Mouse (Mus musculus): ENCODE data around the gene Olfr610.
"Not testable (repeated sequence)": the region's sequence is repeated elsewhere in the genome, so short reads cannot be mapped to it uniquely, and the experiment has no call there.

Olfr610 gene

DNA sequence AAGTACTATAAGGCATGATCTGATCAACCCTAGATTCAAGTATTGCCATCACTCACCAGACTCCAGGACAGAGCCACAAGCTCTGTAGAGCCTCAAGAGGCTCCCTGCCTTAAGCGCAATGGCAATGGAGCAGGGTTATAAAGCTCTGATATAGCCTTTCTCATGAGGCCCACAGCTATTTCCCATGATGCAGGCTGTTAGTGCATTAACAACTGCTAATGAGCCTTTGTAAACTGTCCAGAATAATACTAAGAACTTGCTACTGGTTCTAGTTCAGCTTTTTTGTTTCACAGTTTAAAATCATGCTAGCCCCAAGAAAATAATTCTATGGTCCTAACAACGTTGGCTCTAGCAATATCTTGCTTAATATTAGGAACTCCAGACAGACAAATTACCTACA lies at the start of gene Olfr610:
Gene Olfr610, minus strand, starts transcription at position 101 of the 400 bp plus-strand sequence.
- DNase-seq (ENCODE audit: extremely low spot score, low spot score): no peak

DNA sequence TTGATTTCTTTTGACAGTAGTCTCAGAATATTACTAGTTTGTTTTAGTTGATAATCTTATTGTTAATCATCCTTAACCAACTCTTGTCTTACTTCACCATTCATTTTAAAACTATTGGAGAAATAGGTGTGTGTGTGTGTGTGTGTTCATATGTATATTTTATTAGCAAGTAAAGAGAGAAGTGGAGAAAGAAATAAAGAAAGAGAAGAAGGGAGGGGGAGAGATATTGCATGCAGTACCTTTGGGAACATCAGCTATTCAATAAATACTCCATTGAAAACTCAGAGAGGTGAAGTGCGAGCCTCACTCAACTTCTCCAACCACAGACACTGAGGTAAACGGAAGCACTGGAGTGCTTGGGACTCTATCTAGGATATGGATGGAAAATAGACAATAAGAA lies 43.9 kb upstream of the Olfr610 start, which contains the start of gene Olfr615:
Gene Olfr615, plus strand, starts transcription at position 301 of the 400 bp plus-strand sequence.
- no peak for DNase-seq (ENCODE audit: extremely low spot score, low spot score)

DNA sequence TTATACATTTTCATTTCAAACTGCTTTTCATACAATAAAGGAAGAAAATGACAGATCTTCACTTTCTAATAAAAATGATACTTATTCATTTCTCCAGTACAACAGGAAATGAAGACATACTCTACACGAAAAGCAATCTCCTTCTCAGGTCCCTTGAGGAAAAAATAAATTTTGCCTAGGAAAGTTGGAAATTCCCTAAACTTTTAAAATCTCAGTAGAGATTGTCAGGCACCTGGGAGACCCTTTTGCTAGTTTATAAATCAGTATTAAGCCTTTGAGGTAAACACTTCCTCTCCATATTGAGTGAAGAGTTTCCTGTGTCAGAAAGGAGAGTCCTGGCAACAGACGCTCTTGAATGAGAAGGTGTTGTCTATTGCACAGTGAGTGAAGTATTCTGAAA lies 35.9 kb upstream of the Olfr610 start, which contains the start of gene Olfr613:
Gene Olfr613, plus strand, starts transcription at position 301 of the 400 bp plus-strand sequence.
- DNase-seq (ENCODE audit: extremely low spot score, low spot score): no peak

DNA sequence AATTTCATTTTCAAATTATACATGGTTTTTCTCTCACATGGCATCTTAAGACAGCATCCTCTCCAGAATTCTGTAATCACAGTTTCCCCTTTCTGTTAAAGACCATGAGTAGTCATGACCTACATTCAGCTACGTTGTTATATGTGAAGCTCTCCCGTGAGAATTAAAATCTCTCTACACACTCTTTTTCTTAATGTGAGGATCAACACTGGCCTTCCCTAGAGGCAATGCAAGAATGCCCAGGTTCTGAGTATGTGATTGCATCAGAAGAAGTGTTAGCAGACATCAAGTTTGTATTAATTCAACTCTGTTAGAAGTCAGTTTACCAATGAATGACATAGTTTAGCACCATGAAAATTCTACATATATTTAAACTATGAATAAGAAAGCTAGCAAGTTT lies 30.7 kb upstream of the Olfr610 start, which contains the start of gene Olfr612:
Gene Olfr612, minus strand, starts transcription at position 101 of the 400 bp plus-strand sequence.
- DNase-seq (ENCODE audit: extremely low spot score, low spot score): not testable (repeated sequence)

DNA sequence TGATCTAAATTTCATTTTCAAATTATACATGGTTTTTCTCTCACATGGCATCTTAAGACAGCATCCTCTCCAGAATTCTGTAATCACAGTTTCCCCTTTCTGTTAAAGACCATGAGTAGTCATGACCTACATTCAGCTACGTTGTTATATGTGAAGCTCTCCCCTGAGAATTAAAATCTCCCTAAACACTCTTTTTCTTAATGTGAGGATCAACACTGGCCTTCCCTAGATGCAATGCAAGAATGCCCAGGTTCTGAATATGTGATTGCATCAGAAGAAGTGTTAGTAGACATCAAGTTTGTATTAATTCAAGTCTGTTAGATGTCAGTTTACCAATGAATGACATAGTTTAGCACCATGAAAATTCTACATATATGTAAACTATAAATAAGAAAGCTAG lies 8.8 kb upstream of the Olfr610 start, which contains the start of gene Olfr611:
Gene Olfr611, minus strand, starts transcription at position 101 of the 400 bp plus-strand sequence.
- not testable (repeated sequence) for DNase-seq (ENCODE audit: extremely low spot score, low spot score)

DNA sequence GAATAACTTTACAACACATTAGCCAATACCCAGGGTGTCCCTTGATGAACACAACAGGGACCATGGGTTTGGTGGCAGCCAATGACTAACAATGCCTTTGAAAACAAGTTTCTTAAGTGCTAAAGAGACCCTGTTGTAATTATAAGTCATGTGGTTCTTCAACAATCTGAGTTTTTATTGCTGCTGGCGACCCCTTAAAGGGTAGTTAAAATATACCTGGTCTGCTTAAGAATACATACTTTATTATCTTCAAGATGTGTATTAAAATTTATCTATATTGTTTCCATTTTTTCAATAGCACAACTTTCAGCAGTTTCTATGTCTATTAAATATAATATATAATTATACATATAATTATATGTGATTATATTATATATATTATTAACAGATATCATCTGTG lies 14.0 kb downstream of the Olfr610 start, which contains the start of gene Olfr609:
Gene Olfr609, minus strand, starts transcription at position 101 of the 400 bp plus-strand sequence.
- no peak for DNase-seq (ENCODE audit: extremely low spot score, low spot score)

DNA sequence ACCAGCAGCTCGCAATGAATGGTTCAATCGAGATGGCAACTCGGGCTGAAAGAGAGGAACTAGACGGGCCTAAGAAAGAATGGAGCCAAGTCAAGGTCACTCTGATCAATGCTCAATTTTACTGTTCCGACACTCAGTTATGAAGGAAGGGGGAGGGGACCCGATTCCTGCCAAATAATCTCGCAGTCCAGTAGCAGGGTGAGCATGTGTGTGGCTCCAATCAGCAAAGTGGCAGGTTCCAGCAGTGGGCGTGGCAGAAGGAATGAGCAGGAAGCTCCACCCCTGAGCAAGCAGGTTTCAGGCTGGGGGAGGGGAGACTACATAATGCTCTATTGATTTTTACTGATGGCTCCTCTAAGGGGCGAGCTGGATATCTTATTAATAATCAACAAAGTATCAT lies 34.8 kb downstream of the Olfr610 start:
- DNase-seq (ENCODE audit: extremely low spot score, low spot score): not testable (repeated sequence)

DNA sequence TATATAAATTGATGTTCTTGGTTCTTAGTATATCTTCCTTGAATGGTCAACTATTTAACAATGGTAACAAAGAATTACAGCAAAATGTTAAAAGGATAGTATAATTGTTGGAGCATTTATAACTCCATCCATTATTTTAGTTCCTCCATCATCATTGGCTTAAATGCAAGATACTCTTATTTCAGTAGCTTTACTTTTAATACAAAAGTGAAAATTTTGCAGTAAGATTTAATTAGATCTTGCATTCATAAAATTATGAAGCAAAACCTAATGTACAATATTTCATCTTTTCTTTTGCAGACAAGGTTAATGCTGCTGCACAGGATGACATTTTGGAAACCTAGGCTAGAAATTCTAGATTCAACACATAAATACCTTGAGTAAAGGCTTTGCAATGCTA lies 42.3 kb downstream of the Olfr610 start, which contains the start of gene Olfr608:
Gene Olfr608, plus strand, starts transcription at position 301 of the 400 bp plus-strand sequence.
- DNase-seq (ENCODE audit: extremely low spot score, low spot score): no peak

DNA sequence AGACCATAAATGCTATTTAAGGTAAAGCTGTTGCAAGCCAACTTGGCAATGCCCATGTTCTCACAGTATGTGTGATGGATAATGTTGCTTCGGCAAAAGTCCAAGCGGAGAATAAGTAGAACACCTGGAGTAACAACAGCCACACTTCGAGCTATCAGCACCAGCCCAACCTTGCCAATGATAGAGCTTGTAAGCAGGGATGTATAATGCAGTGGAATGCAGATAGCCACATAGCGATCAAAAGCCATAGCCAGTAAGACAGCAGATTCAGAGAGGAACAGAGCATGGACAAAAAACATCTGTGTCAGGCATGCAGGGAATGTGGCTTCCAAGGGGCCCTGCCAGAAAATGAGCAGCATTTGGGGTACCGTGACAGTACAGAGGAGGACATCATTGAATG lies 51.3 kb downstream of the Olfr610 start:
- no peak for DNase-seq (ENCODE audit: extremely low spot score, low spot score)

All from neural tube, embryonic 10.5 days (tissue).